Mouse (Mus musculus) forebrain, embryonic 16.5 days (tissue): Measurements from ENCODE around the gene Trim45. TPM values are rescaled to one million over a fixed set of nuclear protein-coding genes. Genes with fewer than 3 reads are reported as not detected.

Experiments used
- ATAC-seq: fragments of 200-750 bp; cut with Nextera tagmentation; 2 replicates; pipeline ENCODE4 v1.8.0; 2017; ENCODE audit warnings: mild to moderate bottlenecking, moderate library complexity
- H3K27ac ChIP-seq: fragments of 300-500 bp; sonication (generic); 2 replicates; pipeline ENCODE4 v1.5.1; 2014; ENCODE audit warnings: low read length, control low read depth
- H3K27me3 ChIP-seq: fragments of 300-500 bp; sonication (generic); replicated peaks from 2 replicates; pipeline ENCODE4 v1.6.1; 2014; ENCODE audit warnings: low read length; ENCODE audit not compliant: control insufficient read depth, insufficient read depth
- H3K36me3 ChIP-seq: fragments of 300-500 bp; sonication (generic); 2 replicates; pipeline ENCODE4 v1.6.1; 2014; ENCODE audit not compliant: control insufficient read depth, insufficient read depth
- H3K4me1 ChIP-seq: fragments of 300-500 bp; sonication (generic); replicated peaks from 2 replicates; pipeline ENCODE4 v1.6.1; 2014; ENCODE audit warnings: low read length; ENCODE audit not compliant: control insufficient read depth, insufficient read depth
- H3K4me2 ChIP-seq: fragments of 300-500 bp; sonication (generic); 2 replicates; pipeline ENCODE4 v1.6.1; 2014; ENCODE audit warnings: mild to moderate bottlenecking, low read length, control low read depth
- H3K4me3 ChIP-seq: fragments of 300-500 bp; sonication (generic); replicated peaks from 2 replicates; pipeline ENCODE4 v1.5.1; 2014; ENCODE audit warnings: mild to moderate bottlenecking, low read length, control low read depth
- H3K9ac ChIP-seq: fragments of 300-500 bp; sonication (generic); replicated peaks from 2 replicates; pipeline ENCODE4 v1.6.1; 2014; ENCODE audit warnings: low read depth, low read length, control low read depth
- H3K9me3 ChIP-seq: fragments of 300-500 bp; sonication (generic); 2 replicates; pipeline ENCODE4 v1.6.1; 2016; ENCODE audit warnings: low read length; ENCODE audit not compliant: control insufficient read depth
- WGBS: fragments of 180-500 bp; shearing (Covaris S2); extraction: QIAGEN DNeasy Blood & Tissue Kit; methylation state at CpG from one replicate; pipeline ENCODE4 v1.1.7; 2014; 5-methylcytosine and 5-hydroxymethylcytosine counted together
- polyA plus RNA-seq: library from polyadenylated mRNA; unstranded; fragments of >200 nt; fragmentation: Nextera tagmentation; extraction: Ambion mirVana; gene quantifications from 2 replicates; pipeline ENCODE4 v1.2.1, GENCODE M21; 2015

Gene Trim45
- polyA plus RNA-seq, 1 experiment from 2014 or later, result 9.1 TPM

DNA sequence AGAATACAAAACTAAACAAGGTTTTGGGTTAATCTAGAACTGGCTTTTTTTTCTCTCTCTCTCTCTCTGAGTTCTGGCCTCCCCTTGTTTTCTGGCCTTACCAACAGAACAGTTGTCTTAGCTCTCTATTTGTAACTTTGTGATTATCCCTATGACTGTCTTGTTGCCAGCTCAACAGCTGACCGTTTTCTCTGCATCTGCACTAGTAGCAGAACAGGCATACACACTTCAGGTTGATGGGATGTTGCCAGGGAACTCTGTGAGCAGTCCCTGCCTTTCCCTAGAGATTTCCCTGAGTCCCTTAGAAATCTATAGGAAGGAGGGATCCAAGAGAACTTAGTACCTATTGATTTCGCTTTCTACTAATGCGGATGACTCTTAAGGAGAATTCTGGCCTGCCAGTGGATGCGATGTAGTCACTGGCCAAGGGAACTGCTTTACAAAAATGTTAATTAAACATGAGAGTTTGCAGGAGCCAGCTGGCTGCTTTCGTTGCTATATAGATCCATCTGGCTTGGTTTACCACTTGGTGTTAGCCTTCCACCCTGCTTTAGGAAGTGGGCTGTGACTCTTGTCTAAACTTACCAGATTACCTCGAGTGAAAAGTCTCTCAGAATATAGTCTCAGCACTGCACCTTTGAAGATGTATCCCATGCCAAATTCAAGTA is 2.2 kb downstream of the Trim45 start:
- peaks cover 3% of the 10 kb centered on the region; the same call in 1 of the 2 replicates for H3K36me3 ChIP-seq
- no peaks in the 10 kb centered on the region for H3K9me3 ChIP-seq
- no peak overlapping the region for H3K4me2 ChIP-seq
- peaks cover 46% of the 10 kb centered on the region for H3K4me1 ChIP-seq
- WGBS, result 56% methylated on average over 6 of the region's 6 CpGs
- no peak for ATAC-seq
- no peak overlapping the region for H3K27ac ChIP-seq
- no peak overlapping the region for H3K4me3 ChIP-seq
- H3K27me3 ChIP-seq, result no peaks in the 10 kb centered on the region
- no peak overlapping the region for H3K9ac ChIP-seq

DNA sequence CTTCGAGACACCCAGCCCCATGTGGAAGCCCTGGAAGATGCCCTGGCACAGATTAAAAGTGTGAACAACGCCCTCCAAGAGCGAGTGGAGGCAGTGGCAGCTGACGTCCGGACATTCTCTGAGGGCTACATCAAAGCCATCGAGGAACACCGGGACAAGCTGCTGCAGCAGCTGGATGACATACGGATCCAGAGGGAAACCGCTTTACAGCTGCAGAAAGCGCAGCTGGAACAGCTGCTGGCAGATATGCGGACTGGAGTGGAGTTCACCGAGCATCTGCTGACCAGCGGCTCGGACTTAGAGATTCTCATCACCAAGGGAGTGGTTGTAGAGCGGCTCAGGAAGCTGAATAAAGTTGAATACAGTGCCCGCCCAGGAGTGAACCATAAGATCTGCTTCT is 3.2 kb downstream of the Trim45 start:
- no peak for ATAC-seq
- Histone ChIP-seq H3K4me1 (peaks cover 46% of the 10 kb centered on the region), H3K4me2 (no peak overlapping the region), H3K36me3 (peaks cover 3% of the 10 kb centered on the region; the same call in 1 of the 2 replicates), H3K9ac (no peak overlapping the region), H3K4me3 (no peak overlapping the region), H3K9me3 (no peaks in the 10 kb centered on the region), H3K27ac (no peak overlapping the region), H3K27me3 (no peaks in the 10 kb centered on the region)
- 89% methylated on average over 16 of the region's 16 CpGs for WGBS

DNA sequence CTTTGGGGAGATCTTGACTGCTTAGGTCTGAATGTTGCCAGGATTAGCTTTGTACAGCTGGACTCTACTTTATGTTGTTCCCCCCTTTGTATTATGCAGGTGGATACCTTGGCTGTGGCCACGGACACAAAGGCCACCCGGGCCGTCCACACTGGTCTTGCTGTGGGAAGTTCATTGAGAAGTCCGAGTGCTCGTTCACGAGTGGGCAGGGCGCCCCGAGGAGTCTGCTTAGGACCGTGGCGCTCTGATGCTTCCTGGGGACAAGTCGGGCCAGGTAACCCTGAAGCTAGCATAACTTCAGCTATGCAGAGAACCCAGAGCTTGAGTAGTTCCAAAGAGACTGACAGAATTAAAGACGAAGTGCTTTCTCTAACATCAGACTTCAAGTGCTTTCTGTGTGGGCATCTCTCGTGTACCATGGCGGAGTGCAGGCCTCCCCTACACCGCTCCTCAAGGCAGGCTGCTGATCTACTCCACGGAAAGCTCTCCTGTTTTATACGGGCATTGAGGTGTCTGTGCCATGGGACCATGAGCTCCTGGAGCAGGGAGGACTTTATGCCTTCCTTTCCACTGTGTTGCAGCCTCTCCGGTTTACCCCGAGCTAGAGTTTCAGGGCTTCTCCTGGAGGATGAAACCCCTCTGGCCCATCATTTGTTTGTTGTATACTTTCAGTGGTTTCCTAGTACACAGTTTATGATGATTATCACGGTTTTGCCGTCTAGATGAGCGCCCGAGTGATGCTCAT is 9.5 kb downstream of the Trim45 start:
- H3K9me3 ChIP-seq, result no peaks in the 10 kb centered on the region
- no peak for ATAC-seq
- peaks cover 6% of the 10 kb centered on the region for H3K36me3 ChIP-seq
- peaks cover 5% of the 10 kb centered on the region for H3K4me1 ChIP-seq
- no peak overlapping the region for H3K27ac ChIP-seq
- 96% methylated on average over 23 of the region's 23 CpGs for WGBS
- H3K4me2 ChIP-seq, result no peak overlapping the region
- H3K4me3 ChIP-seq, result no peak overlapping the region
- no peaks in the 10 kb centered on the region for H3K27me3 ChIP-seq
- H3K9ac ChIP-seq, result no peak overlapping the region

DNA sequence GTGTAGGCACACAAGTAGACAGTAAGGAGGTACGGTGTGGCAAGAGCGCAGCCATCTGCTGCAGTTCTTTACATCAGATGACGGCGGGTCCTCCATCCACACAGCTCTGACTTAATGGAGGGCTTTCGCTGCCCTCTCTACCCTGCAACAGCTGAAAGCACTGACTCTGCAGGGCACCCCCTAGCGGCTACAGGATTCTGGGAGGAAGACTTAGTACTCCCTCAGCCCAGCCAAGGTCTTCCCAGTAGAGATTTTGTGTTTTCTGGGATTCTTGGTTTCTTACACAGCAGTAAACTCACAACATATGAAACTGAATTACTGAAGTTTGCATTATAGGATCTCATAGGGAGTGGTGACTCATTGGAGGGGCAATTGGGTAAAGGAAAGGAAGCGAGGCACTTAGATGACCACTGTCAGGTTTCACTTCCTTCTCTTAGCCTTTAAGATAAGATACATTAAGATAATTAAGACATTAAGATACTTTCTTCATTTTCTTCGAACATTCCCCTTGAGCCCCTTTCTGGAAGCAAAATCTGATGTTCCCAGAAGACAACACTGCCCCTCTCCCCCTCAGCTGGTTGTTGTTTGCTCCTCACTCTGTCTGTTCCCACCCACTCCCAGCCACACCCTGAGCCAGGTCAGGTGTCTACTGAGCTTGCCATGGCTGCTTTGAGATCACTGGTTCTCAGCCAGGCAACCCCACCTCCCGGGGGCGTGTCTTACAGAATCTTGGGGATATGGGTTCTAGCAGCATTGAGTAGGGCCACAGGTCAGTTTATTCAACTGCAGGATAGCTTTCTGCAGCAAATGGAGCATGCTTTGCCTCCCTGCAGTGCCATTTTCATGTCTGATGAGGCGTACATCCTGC is 10.3 kb downstream of the Trim45 start:
- Histone ChIP-seq H3K27me3 (no peaks in the 10 kb centered on the region), H3K9me3 (no peaks in the 10 kb centered on the region), H3K36me3 (peaks cover 6% of the 10 kb centered on the region), H3K9ac (no peak overlapping the region), H3K27ac (no peak overlapping the region), H3K4me1 (no peaks in the 10 kb centered on the region), H3K4me3 (no peak overlapping the region), H3K4me2 (no peak overlapping the region)
- ATAC-seq, result no peak
- WGBS, result 77% methylated on average over 11 of the region's 11 CpGs

DNA sequence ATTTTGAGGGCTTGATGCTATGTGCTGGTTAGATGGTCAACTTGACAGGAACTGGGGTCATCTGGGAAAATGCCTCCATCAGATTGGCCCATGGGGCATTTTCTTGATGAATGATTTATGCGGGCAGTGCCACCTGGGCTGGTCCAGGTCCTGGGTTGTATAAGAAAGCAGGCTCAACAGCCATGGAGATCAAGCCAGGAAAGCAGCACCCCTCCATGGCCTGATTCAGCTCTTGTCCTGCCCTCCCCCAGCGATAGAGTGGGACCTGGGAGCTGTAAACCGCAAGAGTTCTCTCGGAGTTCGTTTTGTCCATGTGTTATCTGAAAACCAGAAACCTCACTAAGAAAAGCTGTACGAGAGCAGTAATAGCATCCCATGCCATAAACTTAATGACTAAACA is 13.5 kb downstream of the Trim45 start:
- Histone ChIP-seq H3K9me3 (no peaks in the 10 kb centered on the region), H3K4me2 (no peak overlapping the region), H3K36me3 (peaks cover 2% of the 10 kb centered on the region), H3K4me3 (no peak overlapping the region), H3K27me3 (no peaks in the 10 kb centered on the region), H3K9ac (no peak overlapping the region), H3K27ac (no peak overlapping the region), H3K4me1 (no peaks in the 10 kb centered on the region)
- ATAC-seq, result no peak
- 98% methylated on average over 6 of the region's 6 CpGs for WGBS

DNA sequence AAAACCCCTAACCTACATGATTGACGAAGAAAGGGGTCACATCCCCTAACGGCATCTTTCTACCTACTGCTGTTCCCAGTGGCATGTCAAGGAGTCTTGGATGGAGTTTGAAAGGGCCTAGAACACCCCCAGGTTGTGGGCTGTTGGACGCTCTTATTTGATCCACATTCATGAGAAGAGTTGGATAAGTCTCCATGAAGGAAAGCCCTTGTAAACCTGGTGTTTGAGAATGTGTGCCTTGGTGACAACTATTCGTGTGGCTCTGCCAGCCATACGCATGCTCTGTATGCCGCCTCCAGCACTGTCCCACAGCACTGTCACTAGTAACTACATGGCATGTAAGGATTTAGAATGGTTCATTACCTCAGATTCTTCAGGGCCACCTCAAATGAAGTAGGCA is 14.2 kb downstream of the Trim45 start:
- no peaks in the 10 kb centered on the region for H3K4me1 ChIP-seq
- no peak overlapping the region for H3K4me2 ChIP-seq
- no peak overlapping the region for H3K9ac ChIP-seq
- no peaks in the 10 kb centered on the region for H3K27me3 ChIP-seq
- no peak overlapping the region for H3K27ac ChIP-seq
- H3K36me3 ChIP-seq, result peaks cover 2% of the 10 kb centered on the region
- H3K4me3 ChIP-seq, result no peak overlapping the region
- 93% methylated on average over 6 of the region's 6 CpGs for WGBS
- no peaks in the 10 kb centered on the region for H3K9me3 ChIP-seq
- no peak for ATAC-seq

DNA sequence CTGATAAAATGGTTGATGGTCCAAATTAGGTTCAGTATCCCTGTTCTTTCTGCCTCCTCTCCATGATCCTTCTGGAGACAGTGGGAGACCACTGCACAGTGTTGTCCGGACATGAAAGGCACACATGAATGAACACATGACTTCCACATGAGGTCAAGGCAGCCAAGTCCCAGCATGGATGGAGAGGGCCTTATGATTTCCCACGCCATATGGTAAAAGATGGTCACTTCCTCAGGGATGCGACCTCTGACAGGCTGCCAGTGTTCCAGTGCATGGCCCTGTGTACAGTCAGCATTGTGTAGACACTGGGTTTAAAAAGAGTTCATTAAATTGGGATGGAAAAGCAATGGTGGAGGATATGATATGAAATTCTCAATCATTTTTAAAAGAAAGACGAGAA is 16.2 kb downstream of the Trim45 start:
- H3K36me3 ChIP-seq, result no peaks in the 10 kb centered on the region; the same call in 1 of the 2 replicates
- no peak for ATAC-seq
- no peaks in the 10 kb centered on the region for H3K9me3 ChIP-seq
- H3K27me3 ChIP-seq, result no peaks in the 10 kb centered on the region
- H3K9ac ChIP-seq, result no peak overlapping the region
- H3K4me3 ChIP-seq, result no peak overlapping the region
- no peak overlapping the region for H3K4me2 ChIP-seq
- WGBS, result 95% methylated on average over 4 of the region's 4 CpGs
- H3K4me1 ChIP-seq, result no peaks in the 10 kb centered on the region
- H3K27ac ChIP-seq, result no peak overlapping the region

DNA sequence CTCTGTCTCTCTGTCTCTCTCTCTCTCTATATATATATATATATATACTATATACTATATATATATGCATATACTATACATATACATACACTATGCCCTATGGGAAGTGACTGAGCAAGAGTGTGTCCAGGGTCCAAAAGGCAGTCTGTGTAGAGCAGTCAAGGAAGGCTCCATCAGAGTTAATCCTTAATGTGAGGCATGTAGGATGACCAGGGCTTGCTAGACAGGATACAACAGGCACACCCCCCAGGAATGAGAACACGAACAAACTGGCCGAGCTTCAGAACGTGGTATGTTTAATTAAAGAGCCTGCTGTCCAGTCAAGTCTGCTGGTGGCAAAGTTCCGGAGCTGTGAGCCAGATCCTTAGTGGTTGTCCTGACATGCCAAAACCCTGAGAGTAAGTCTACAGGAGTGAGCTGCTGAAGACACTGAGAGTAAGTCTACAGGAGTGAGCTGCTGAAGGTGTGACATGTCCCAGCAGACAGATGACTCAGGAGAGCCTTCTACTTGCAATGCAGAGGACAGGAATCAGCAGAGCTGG is 18.6 kb downstream of the Trim45 start:
- no peak overlapping the region for H3K27ac ChIP-seq
- H3K27me3 ChIP-seq, result no peaks in the 10 kb centered on the region
- H3K4me2 ChIP-seq, result no peak overlapping the region
- 95% methylated on average over 4 of the region's 4 CpGs for WGBS
- no peaks in the 10 kb centered on the region for H3K9me3 ChIP-seq
- no peak overlapping the region for H3K9ac ChIP-seq
- no peaks in the 10 kb centered on the region for H3K36me3 ChIP-seq
- no peak overlapping the region for H3K4me3 ChIP-seq
- H3K4me1 ChIP-seq, result no peaks in the 10 kb centered on the region
- ATAC-seq, result no peak

DNA sequence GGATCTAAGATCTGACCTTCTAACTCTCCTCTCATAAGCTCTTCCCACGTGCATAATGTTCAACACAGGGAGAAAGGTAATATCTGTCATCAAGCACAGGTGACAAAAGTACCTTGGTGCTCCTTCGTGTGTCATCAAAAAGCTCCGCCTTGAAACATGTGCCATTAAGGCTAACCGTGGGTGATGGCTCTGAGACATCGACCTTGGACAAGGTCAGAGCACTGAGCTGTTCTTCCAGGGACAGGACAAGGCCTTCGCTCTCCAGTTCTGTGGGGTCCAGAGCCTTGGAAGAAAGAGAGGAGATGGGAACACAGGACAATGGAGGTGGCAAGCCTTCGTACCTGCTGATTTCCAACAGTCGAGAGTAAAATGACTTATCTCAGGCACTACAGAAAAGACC is 25.3 kb downstream of the Trim45 start:
- H3K27ac ChIP-seq, result no peak overlapping the region
- no peak overlapping the region for H3K4me2 ChIP-seq
- H3K27me3 ChIP-seq, result no peaks in the 10 kb centered on the region
- WGBS, result 90% methylated on average over 8 of the region's 8 CpGs
- ATAC-seq, result no peak
- H3K9ac ChIP-seq, result no peak overlapping the region
- no peak overlapping the region for H3K4me3 ChIP-seq
- 0 out of 2 replicates have a peak, but pooled peaks cover 2% of the 10 kb centered on the region for H3K36me3 ChIP-seq
- no peaks in the 10 kb centered on the region for H3K4me1 ChIP-seq
- H3K9me3 ChIP-seq, result no peaks in the 10 kb centered on the region
